Mouse (Mus musculus) heart, embryonic 15.5 days (tissue): ENCODE measurements around the gene A130010J15Rik. TPM values are rescaled to one million over a fixed set of nuclear protein-coding genes. Genes with fewer than 3 reads are reported as not detected.

Source experiments
- ATAC-seq: fragments of 200-750 bp; cut with Nextera tagmentation; replicated peaks from 2 replicates; pipeline ENCODE4 v1.8.0; 2017; ENCODE audit warnings: low read depth, moderate TSS enrichment; ENCODE audit not compliant: insufficient number of reproducible peaks, insufficient read depth, low FRiP score
- H3K27ac ChIP-seq: fragments of 300-500 bp; sonication (generic); 2 replicates; pipeline ENCODE4 v1.5.1; 2015; ENCODE audit warnings: mild to moderate bottlenecking, inconsistent platforms
- H3K27me3 ChIP-seq: fragments of 300-500 bp; sonication (generic); 2 replicates; pipeline ENCODE4 v1.6.1; 2015; ENCODE audit warnings: inconsistent platforms
- H3K36me3 ChIP-seq: fragments of 300-500 bp; sonication (generic); 2 replicates; pipeline ENCODE4 v1.6.1; 2015; ENCODE audit warnings: mild to moderate bottlenecking, inconsistent platforms
- H3K4me1 ChIP-seq: fragments of 300-500 bp; sonication (generic); replicated peaks from 2 replicates; pipeline ENCODE4 v1.6.1; 2015; ENCODE audit warnings: inconsistent platforms
- H3K4me2 ChIP-seq: fragments of 300-500 bp; sonication (generic); 2 replicates; pipeline ENCODE4 v1.6.1; 2015; ENCODE audit warnings: inconsistent platforms, mild to moderate bottlenecking, moderate library complexity
- H3K4me3 ChIP-seq: fragments of 300-500 bp; sonication (generic); 2 replicates; pipeline ENCODE4 v1.5.1; 2015; ENCODE audit warnings: mild to moderate bottlenecking, inconsistent platforms
- H3K9ac ChIP-seq: fragments of 300-500 bp; sonication (generic); 2 replicates; pipeline ENCODE4 v1.6.1; 2015; ENCODE audit warnings: mild to moderate bottlenecking, inconsistent platforms
- H3K9me3 ChIP-seq: fragments of 300-500 bp; sonication (generic); replicated peaks from 2 replicates; pipeline ENCODE4 v1.6.1; 2016; ENCODE audit warnings: inconsistent platforms
- WGBS: fragments of 180-500 bp; shearing (Covaris S2); methylation state at CpG from one replicate; pipeline ENCODE4 v1.1.7; 2015; ENCODE audit warnings: mixed read lengths; 5-methylcytosine and 5-hydroxymethylcytosine counted together
- polyA plus RNA-seq: library from polyadenylated mRNA; unstranded; fragments of >200 nt; fragmentation: Nextera tagmentation; extraction: Ambion mirVana; gene quantifications from 2 replicates; pipeline ENCODE4 v1.2.1, GENCODE M21; 2015

Gene A130010J15Rik
- polyA plus RNA-seq, 1 experiment from 2014 or later: 10.7 TPM

DNA sequence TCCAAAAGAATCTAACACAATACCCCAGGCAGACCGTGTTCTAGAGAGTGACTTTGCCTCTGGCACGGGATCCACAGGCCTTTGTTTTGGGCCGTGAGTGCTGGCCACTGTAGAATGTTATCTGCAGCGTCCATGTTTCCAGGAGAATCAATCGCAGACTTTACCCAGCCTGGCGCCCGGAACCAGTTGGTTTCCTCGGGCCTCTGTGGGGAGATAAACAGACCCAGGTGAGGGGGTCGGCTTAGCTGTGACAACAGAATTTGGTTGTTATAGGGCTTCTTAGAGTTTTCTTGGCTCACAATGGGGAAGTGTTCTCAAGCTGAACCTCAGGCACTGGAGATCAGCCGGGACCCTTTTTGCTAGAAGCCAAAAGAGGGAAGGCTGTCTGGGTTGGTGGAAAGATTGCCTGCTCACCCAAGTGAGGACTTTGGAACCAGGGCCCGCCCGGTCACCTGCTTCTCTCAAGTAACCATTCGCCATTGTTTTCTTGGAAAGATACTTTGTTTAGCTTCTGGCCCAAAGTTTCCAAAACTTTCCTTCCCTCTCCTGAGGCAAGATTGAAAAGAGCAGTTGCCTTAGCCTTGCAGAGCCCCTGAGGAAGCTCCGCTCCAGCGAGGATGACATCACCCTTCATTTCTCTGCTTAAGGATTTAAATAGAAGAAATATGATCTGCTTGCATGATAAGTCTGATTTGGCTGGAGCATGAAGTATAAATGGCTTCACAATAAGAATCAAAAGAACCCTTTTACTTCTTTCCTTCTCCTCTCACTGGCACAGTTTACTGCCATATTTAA is 11.3 kb upstream of the A130010J15Rik start:
- no peak overlapping the region for H3K9ac ChIP-seq
- no peak for ATAC-seq
- peaks cover 16% of the 10 kb centered on the region for H3K27me3 ChIP-seq
- H3K27ac ChIP-seq: peak overlapping the region; percentile 60
- H3K9me3 ChIP-seq: no peaks in the 10 kb centered on the region
- H3K36me3 ChIP-seq: no peaks in the 10 kb centered on the region
- WGBS: 55% methylated on average over 15 of the region's 15 CpGs
- H3K4me3 ChIP-seq: no peak overlapping the region
- H3K4me1 ChIP-seq: peaks cover 31% of the 10 kb centered on the region
- no peak overlapping the region for H3K4me2 ChIP-seq

- Histone ChIP-seq H3K4me2 (no peak overlapping the region), H3K4me3 (no peak overlapping the region), H3K27me3 (peaks cover 16% of the 10 kb centered on the region), H3K9ac (no peak overlapping the region), H3K9me3 (no peaks in the 10 kb centered on the region), H3K36me3 (no peaks in the 10 kb centered on the region), H3K4me1 (peaks cover 31% of the 10 kb centered on the region), H3K27ac (peak overlapping the region; percentile 60)
- no peak for ATAC-seq
- WGBS: 71% methylated on average over 8 of the region's 8 CpGs
These were observed 10.7 kb upstream of the A130010J15Rik start for GRCm38 (mm10) chr1:193157111-193157492.

DNA sequence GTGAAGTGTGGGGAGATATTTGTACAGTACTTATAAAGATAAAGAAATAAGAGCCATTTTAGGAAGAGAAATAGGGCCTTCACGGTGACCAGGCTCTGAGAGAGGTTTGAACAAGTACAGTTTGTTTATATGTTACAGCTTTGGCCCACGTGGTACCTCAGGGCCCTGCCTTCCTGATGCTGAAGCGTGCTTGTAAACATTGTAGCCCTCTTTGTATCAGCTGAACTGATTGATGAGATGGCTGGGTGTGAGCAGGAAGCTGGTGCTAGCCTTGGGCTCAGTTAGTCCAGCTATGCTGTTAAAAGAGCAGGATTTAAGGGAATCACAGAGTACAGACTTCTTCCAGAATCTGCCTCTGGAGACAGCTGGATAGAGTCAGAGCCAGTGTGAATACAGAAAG is 8.7 kb upstream of the A130010J15Rik start:
- Histone ChIP-seq H3K4me1 (peaks cover 17% of the 10 kb centered on the region), H3K9ac (no peak overlapping the region), H3K4me2 (no peak overlapping the region), H3K36me3 (no peaks in the 10 kb centered on the region), H3K27ac (no peak overlapping the region), H3K9me3 (no peaks in the 10 kb centered on the region), H3K27me3 (peaks cover 4% of the 10 kb centered on the region), H3K4me3 (no peak overlapping the region)
- ATAC-seq: no peak
- WGBS: 41% methylated on average over 3 of the region's 3 CpGs

DNA sequence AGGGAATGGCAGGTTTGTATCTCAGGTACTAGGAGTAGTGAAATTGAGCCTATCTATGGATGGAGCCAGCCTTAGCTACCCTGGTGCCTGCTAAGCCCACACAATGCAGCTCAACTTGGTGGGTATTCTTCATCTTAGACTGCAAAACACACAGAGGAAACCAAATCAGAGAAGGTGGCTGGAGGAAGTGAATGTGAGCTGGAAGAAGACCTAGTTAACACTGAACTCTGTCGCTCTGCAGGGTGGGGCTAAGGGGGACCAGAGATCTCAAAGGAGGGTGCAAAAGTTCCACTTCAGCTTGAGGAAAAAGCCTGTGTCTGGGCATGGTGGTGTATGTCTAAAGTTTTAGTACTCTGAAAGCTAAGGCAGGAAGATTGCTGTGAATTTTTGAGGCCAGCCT is 8.2 kb upstream of the A130010J15Rik start:
- Histone ChIP-seq H3K27ac (no peak overlapping the region), H3K4me3 (no peak overlapping the region), H3K36me3 (no peaks in the 10 kb centered on the region), H3K9me3 (no peaks in the 10 kb centered on the region), H3K4me1 (peaks cover 17% of the 10 kb centered on the region), H3K27me3 (no peaks in the 10 kb centered on the region), H3K9ac (no peak overlapping the region), H3K4me2 (no peak overlapping the region)
- WGBS: 57% methylated on average over 1 of the region's 1 CpGs
- no peak for ATAC-seq

- Histone ChIP-seq H3K27me3 (no peaks in the 10 kb centered on the region), H3K36me3 (no peaks in the 10 kb centered on the region), H3K4me1 (peaks cover 17% of the 10 kb centered on the region), H3K4me3 (peak overlapping the region; percentile 33), H3K9ac (0 out of 2 replicates have a peak overlapping the region, but pooled peaks have one; percentile 1), H3K9me3 (no peaks in the 10 kb centered on the region), H3K4me2 (peak overlapping the region; percentile 53), H3K27ac (no peak overlapping the region)
- 15% methylated on average over 18 of the region's 18 CpGs for WGBS
- peak; percentile 67; the same call in 1 of the 2 replicates for ATAC-seq
These were observed 7.4 kb upstream of the A130010J15Rik start for GRCm38 (mm10) chr1:193160317-193161032.

DNA sequence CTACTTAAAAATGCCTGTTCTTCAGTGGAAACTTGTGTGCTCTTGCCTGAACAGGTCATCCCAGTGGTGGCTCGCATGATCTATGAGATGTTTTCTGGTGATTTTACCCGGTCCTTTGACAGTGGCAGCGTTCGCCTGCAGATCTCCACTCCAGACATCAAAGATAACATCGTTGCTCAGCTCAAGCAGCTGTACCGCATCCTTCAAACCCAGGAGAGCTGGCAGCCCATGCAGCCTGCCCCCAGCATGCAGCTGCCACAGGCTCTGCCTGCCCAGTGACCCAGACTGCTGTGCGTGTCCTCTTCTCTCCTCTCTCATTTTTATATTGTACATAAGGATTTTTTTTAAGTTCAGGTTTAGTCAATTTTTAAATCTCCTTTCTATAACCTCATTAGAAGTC is 1.4 kb downstream of the A130010J15Rik start:
- no peak for ATAC-seq
- Histone ChIP-seq H3K4me3 (no peak overlapping the region), H3K4me1 (peaks cover 19% of the 10 kb centered on the region), H3K27me3 (no peaks in the 10 kb centered on the region), H3K27ac (no peak overlapping the region), H3K9me3 (no peaks in the 10 kb centered on the region), H3K36me3 (no peaks in the 10 kb centered on the region), H3K9ac (no peak overlapping the region), H3K4me2 (no peak overlapping the region)
- WGBS: 77% methylated on average over 7 of the region's 7 CpGs

DNA sequence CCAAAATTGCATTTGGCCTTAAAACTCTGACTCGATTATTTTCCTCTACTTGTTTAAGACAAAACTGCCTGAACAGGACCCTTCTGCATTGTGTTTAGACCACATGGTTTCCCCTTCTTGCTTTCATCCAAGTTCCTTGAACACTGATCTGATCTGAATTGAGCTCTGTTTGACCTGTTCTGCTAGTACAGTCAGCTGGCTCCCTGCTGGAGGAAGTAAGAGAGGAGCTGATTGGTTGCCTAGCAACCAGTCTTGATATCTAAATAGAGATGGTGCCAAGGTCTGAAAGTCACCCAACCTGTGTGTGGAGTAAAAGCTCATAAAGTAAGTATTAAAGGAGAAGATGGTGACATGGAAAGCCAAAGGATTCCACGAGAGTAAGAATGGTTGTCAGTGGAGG is 2.0 kb downstream of the A130010J15Rik start:
- no peak for ATAC-seq
- no peak overlapping the region for H3K9ac ChIP-seq

DNA sequence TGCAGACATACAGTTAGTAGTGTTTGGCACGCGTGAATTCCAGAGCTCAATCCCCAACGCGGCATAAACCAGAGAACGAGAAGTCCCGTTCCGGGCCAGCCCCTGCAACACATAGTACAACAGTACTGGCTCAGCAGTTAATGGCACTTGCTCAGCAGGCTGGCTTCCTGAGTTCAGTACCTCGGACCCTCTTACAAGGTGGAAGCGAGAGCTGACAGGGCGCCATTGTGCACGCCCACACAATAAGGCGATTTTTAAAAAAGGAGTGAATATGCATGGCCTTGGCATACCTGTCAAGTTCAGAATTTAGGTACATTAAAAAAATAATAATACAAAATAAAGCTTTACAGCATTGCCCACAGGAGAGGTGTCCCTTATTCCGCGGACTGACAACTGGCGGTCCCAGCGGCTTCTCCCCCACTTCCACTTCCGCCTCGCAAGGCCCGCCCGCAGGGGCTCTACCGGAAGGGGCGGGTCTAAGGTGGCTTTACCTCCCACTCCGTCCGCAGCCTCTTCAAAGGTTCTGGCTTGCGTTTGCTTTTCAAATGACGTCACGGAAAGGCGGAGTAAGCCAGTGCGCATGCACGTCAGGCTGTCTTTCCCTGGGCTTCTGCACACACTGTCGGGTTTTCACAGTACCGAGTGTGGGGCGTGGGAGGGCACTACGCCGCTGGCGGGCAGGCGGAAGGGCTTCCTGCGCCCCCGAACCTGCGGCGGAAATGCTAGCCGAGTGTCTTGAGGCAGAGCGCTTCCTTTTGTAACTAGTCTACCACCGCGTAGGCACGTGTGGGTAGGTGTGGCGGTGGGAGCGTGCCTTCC is 5.4 kb downstream of the A130010J15Rik start:
- Histone ChIP-seq H3K9me3 (no peaks in the 10 kb centered on the region), H3K27ac (peak overlapping the region; percentile 91), H3K4me3 (peak overlapping the region; percentile 62), H3K9ac (peak overlapping the region; percentile 69), H3K36me3 (no peaks in the 10 kb centered on the region), H3K4me1 (peaks cover 34% of the 10 kb centered on the region), H3K27me3 (no peaks in the 10 kb centered on the region), H3K4me2 (peak overlapping the region; percentile 78)
- peak; percentile 99 for ATAC-seq
- under 1% methylated on average over 48 of the region's 48 CpGs for WGBS

More for the DNA sequence above, 2.0 kb downstream of the A130010J15Rik start:
- no peak overlapping the region for H3K4me2 ChIP-seq
- H3K4me3 ChIP-seq: no peak overlapping the region
- peaks cover 25% of the 10 kb centered on the region for H3K4me1 ChIP-seq
- H3K9me3 ChIP-seq: no peaks in the 10 kb centered on the region
- WGBS: 69% methylated on average over 2 of the region's 2 CpGs
- no peaks in the 10 kb centered on the region for H3K36me3 ChIP-seq
- H3K27ac ChIP-seq: no peak overlapping the region
- no peaks in the 10 kb centered on the region for H3K27me3 ChIP-seq

DNA sequence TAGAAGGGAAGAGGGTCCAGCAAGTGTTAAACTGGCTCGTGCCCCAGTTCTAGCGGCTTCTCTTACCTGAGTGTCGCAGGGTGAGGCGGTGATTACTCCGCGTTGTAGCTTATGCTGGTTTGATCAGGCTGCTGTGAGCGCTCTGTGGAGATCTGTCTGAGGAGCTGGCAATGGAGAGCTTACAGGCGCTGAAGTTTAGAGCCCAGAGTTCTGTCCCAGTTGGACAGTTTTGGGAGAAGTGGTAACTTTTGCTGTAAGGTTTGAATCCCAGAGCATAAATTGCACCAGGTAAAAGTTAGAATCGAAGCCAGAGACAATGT is 5.9 kb downstream of the A130010J15Rik start:
- ATAC-seq: no peak; the same call in 1 of the 2 replicates

GRCm38 (mm10) chr1:193174143-193174733 is 6.4 kb downstream of the A130010J15Rik start:
- Histone ChIP-seq H3K4me2 (peak overlapping the region; percentile 78), H3K4me1 (peaks cover 34% of the 10 kb centered on the region), H3K9ac (peak overlapping the region; percentile 69; the same call in 1 of the 2 replicates), H3K9me3 (no peaks in the 10 kb centered on the region), H3K27ac (peak overlapping the region; percentile 91), H3K4me3 (peak overlapping the region; percentile 62), H3K36me3 (no peaks in the 10 kb centered on the region), H3K27me3 (no peaks in the 10 kb centered on the region)
- no peak for ATAC-seq
- WGBS: 54% methylated on average over 13 of the region's 13 CpGs

More for the DNA sequence above, 5.9 kb downstream of the A130010J15Rik start:
- Histone ChIP-seq H3K4me3 (peak overlapping the region; percentile 62), H3K27me3 (no peaks in the 10 kb centered on the region), H3K4me1 (peaks cover 34% of the 10 kb centered on the region), H3K9ac (peak overlapping the region; percentile 69), H3K9me3 (no peaks in the 10 kb centered on the region), H3K36me3 (no peaks in the 10 kb centered on the region), H3K27ac (peak overlapping the region; percentile 91), H3K4me2 (peak overlapping the region; percentile 78)
- WGBS: 16% methylated on average over 9 of the region's 9 CpGs

DNA sequence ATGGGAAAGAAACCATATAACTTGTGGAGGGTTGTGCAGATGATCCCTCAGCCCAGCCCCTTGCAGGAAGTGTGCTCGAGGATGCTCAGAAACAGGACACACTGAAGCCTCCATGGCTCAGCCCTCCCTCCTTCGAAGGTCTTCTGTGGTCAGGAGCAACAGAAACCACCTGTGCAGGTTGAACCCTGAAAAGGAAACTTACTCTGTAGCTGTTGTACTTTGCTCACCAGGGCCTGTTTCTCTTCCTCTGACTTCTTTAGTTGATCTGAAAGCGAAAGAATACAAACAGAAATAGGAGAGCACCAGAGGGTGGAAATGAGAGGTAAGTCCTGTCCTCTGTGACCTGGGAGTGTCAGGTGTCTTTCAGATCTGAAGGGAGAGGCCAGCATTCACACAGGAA is 13.3 kb downstream of the A130010J15Rik start:
- no peaks in the 10 kb centered on the region for H3K9me3 ChIP-seq
- 78% methylated on average over 3 of the region's 3 CpGs for WGBS
- H3K4me3 ChIP-seq: no peak overlapping the region
- H3K9ac ChIP-seq: no peak overlapping the region
- no peak overlapping the region for H3K27ac ChIP-seq
- no peaks in the 10 kb centered on the region for H3K36me3 ChIP-seq
- no peaks in the 10 kb centered on the region for H3K27me3 ChIP-seq
- no peak for ATAC-seq
- no peaks in the 10 kb centered on the region for H3K4me1 ChIP-seq
- H3K4me2 ChIP-seq: no peak overlapping the region
